Mouse (Mus musculus) gastrocnemius, adult 2 months (tissue): Measurements from ENCODE around the gene Os9. TPM values are rescaled to one million over a fixed set of nuclear protein-coding genes. Genes with fewer than 3 reads are reported as not detected.
"Not testable (repeated sequence)": the region's sequence is repeated elsewhere in the genome, so short reads cannot be mapped to it uniquely, and the experiment has no call there.

Experiments
- DNase-seq: peaks from one replicate; pipeline ENCODE4 v3.0.0; 2022
- H3K27ac ChIP-seq: fragments of 200-600 bp; 2 replicates; pipeline ENCODE4 v1.8.1; 2022; ENCODE audit warnings: mild to moderate bottlenecking
- H3K4me3 ChIP-seq: fragments of 200-600 bp; 2 replicates; pipeline ENCODE4 v1.8.1; 2022; ENCODE audit warnings: mild to moderate bottlenecking, moderate library complexity
- CTCF ChIP-seq: fragments of 200-600 bp; IDR thresholded peaks from 2 replicates; pipeline ENCODE4 v1.8.1; 2022; ENCODE audit warnings: antibody characterized with exemption, mild to moderate bottlenecking, moderate library complexity
- intact Hi-C: fragments of 180-260 bp; cut with DNase I; formaldehyde crosslinking; loops from one replicate; pipeline ENCODE4 v1.15.1; 2025
- total RNA-seq, 2 experiments: library from RNA; stranded (reverse); gene quantifications; 2 replicates each; pipeline ENCODE4 v1.2.3; 2021

Os9 gene
- total RNA-seq, 2 experiments from 2014 or later = 10.9 to 15.1 TPM

- intact Hi-C loops = no loop called here
- no peak overlapping the region for H3K27ac ChIP-seq
- DNase-seq = no peak
- TF ChIP-seq CTCF = no peak
- H3K4me3 ChIP-seq = no peak overlapping the region
These were observed 20.0 kb upstream of the Os9 start for GRCm38 (mm10) chr10:127140971-127141370.

GRCm38 (mm10) chr10:127138328-127139141 is 17.6 kb upstream of the Os9 start:
- no peak for TF ChIP-seq CTCF
- H3K4me3 ChIP-seq = no peak overlapping the region
- intact Hi-C loops = no loop called here
- no peak overlapping the region for H3K27ac ChIP-seq
- no peak for DNase-seq

GRCm38 (mm10) chr10:127137896-127138295 is 17.0 kb upstream of the Os9 start:
- DNase-seq = no peak
- intact Hi-C loops = no loop called here
- H3K4me3 ChIP-seq = no peak overlapping the region
- H3K27ac ChIP-seq = no peak overlapping the region
- TF ChIP-seq CTCF = no peak

- Histone ChIP-seq H3K27ac (no peak overlapping the region), H3K4me3 (no peak overlapping the region)
- intact Hi-C loops = no loop called here
- TF ChIP-seq CTCF = no peak
- DNase-seq = no peak
These were observed 15.6 kb upstream of the Os9 start for GRCm38 (mm10) chr10:127136510-127136909.

GRCm38 (mm10) chr10:127135118-127135836 is 14.3 kb upstream of the Os9 start:
- TF ChIP-seq CTCF = no peak
- intact Hi-C loops = no loop called here
- Histone ChIP-seq H3K27ac (no peak overlapping the region), H3K4me3 (no peak overlapping the region)
- no peak for DNase-seq

GRCm38 (mm10) chr10:127134394-127135035 is 13.6 kb upstream of the Os9 start:
- H3K27ac ChIP-seq, DNase-seq, H3K4me3 ChIP-seq, intact Hi-C loops: not testable (repeated sequence)
- peak; percentile 29; the same call in 1 of the 2 replicates for TF ChIP-seq CTCF

GRCm38 (mm10) chr10:127132469-127132868 is 11.5 kb upstream of the Os9 start:
- Histone ChIP-seq H3K27ac (no peak overlapping the region), H3K4me3 (no peak overlapping the region)
- no peak for DNase-seq
- TF ChIP-seq CTCF = no peak
- intact Hi-C loops = no loop called here

- no peak for DNase-seq
- no peak for TF ChIP-seq CTCF
- intact Hi-C loops = no loop called here
- Histone ChIP-seq H3K4me3 (no peak overlapping the region), H3K27ac (no peak overlapping the region)
These were observed 8.5 kb upstream of the Os9 start for GRCm38 (mm10) chr10:127129431-127129830.

GRCm38 (mm10) chr10:127127711-127128279 is 6.9 kb upstream of the Os9 start:
- no peak for DNase-seq
- H3K4me3 ChIP-seq = no peak overlapping the region
- no peak for TF ChIP-seq CTCF
- intact Hi-C loops = no loop called here
- no peak overlapping the region for H3K27ac ChIP-seq

GRCm38 (mm10) chr10:127126579-127126978 is 5.6 kb upstream of the Os9 start:
- Histone ChIP-seq H3K27ac (no peak overlapping the region), H3K4me3 (no peak overlapping the region)
- DNase-seq = no peak
- intact Hi-C loops = no loop called here
- no peak for TF ChIP-seq CTCF

GRCm38 (mm10) chr10:127125210-127126001 is 4.5 kb upstream of the Os9 start:
- no peak for DNase-seq
- TF ChIP-seq CTCF = peak; percentile 28; the same call in 1 of the 2 replicates
- Histone ChIP-seq H3K27ac (no peak overlapping the region), H3K4me3 (no peak overlapping the region)
- intact Hi-C loops = no loop called here

- peak; percentile 80 for TF ChIP-seq CTCF
- no peak overlapping the region for H3K4me3 ChIP-seq
- no peak overlapping the region for H3K27ac ChIP-seq
- intact Hi-C loops = loop anchor here (5.0 kb wide), 1 partner anchor 44 kb away; the partner anchor contains the start of gene B4galnt1
- DNase-seq = peak; percentile 67
These were observed 2.5 kb upstream of the Os9 start for GRCm38 (mm10) chr10:127123436-127123805.
